Mouse (Mus musculus) ES-E14 (cell line): ENCODE measurements around the gene Prr36. TPM values are rescaled to one million over a fixed set of nuclear protein-coding genes. Genes with fewer than 3 reads are reported as not detected.

Source experiments
- DNase-seq: peaks from one replicate; pipeline ENCODE4 v3.0.0-alpha.2; 2013; ENCODE audit warnings: low read depth, low spot score
- H3K27ac ChIP-seq: 2 replicates; pipeline ENCODE4 v1.5.1; 2012; ENCODE audit warnings: low read depth, mild to moderate bottlenecking, low read length, moderate library complexity, mixed read lengths; ENCODE audit not compliant: poor library complexity, insufficient read depth, severe bottlenecking
- H3K36me3 ChIP-seq: 2 replicates; pipeline ENCODE4 v1.6.1; 2012; ENCODE audit warnings: mild to moderate bottlenecking, low read length, moderate library complexity, mixed read lengths; ENCODE audit not compliant: control insufficient read depth, poor library complexity, insufficient read depth, severe bottlenecking
- H3K4me1 ChIP-seq, 2 experiments: fragments of 150-350 bp in 1 of 2; sonication (generic) in 1 of 2; 2 replicates each; pipeline ENCODE4 v1.6.1; 2012; ENCODE audit warnings: low read length in 2 of 2, mild to moderate bottlenecking in 1 of 2, mixed read lengths in 1 of 2; ENCODE audit not compliant: control insufficient read depth in 2 of 2, insufficient read depth in 2 of 2, poor library complexity in 1 of 2
- H3K4me3 ChIP-seq, 2 experiments: fragments of 150-350 bp in 1 of 2; sonication (generic) in 1 of 2; 2 replicates each; pipeline ENCODE4 v1.5.1; 2012; ENCODE audit warnings: low read length in 2 of 2, low read depth in 1 of 2, mild to moderate bottlenecking in 1 of 2, mixed read lengths in 1 of 2; ENCODE audit not compliant: insufficient read depth in 1 of 2, poor library complexity in 1 of 2, severe bottlenecking in 1 of 2
- H3K9ac ChIP-seq: 2 replicates; pipeline ENCODE4 v1.6.1; 2012; ENCODE audit warnings: low read depth, mild to moderate bottlenecking, low read length, mixed read lengths; ENCODE audit not compliant: poor library complexity, insufficient read depth, severe bottlenecking
- H3K9me3 ChIP-seq: fragments of 150-350 bp; sonication (generic); 2 replicates; pipeline ENCODE4 v1.6.1; 2012; ENCODE audit warnings: low read depth, mild to moderate bottlenecking, low read length; ENCODE audit not compliant: control insufficient read depth, insufficient read depth
- CHD2 ChIP-seq: IDR thresholded peaks from 2 replicates; pipeline ENCODE4 v1.6.1; 2014; ENCODE audit warnings: mild to moderate bottlenecking, low read depth, low read length, inconsistent platforms
- HCFC1 ChIP-seq: IDR thresholded peaks from 2 replicates; pipeline ENCODE4 v1.6.1; 2012; ENCODE audit warnings: low read length, inconsistent platforms, borderline replicate concordance; ENCODE audit not compliant: insufficient read depth
- MAFK ChIP-seq: IDR thresholded peaks from 2 replicates; pipeline ENCODE4 v1.6.1; 2014; ENCODE audit warnings: mild to moderate bottlenecking, low read depth, low read length, inconsistent platforms; ENCODE audit not compliant: insufficient read depth
- ZC3H11A ChIP-seq: IDR thresholded peaks from 2 replicates; pipeline ENCODE4 v1.6.1; 2012; ENCODE audit warnings: low read depth, mild to moderate bottlenecking, inconsistent platforms, low read length, borderline replicate concordance
- ZNF384 ChIP-seq: IDR thresholded peaks from 2 replicates; pipeline ENCODE4 v1.6.1; 2012; ENCODE audit warnings: low read depth, low read length, inconsistent platforms
- in situ Hi-C, 2 experiments: fragments of 600-800 bp; cut with MboI; formaldehyde crosslinking; loops; one replicate each; pipeline ENCODE4 v1.15.1; 2025; ENCODE audit warnings: low sequenced_read_pairs in 2 of 2, inconsistent platforms in 1 of 2; ENCODE audit not compliant: unreplicated experiment in 2 of 2
- total RNA-seq: library from RNA; depleted of rRNA; stranded (reverse); fragments of 300-350 nt; gene quantifications from 2 replicates; pipeline ENCODE4 v1.2.3, GENCODE M21; 2012

Prr36 gene
- total RNA-seq, 1 experiment, result 0.54 TPM

- TF ChIP-seq MAFK (no peak), ZNF384 (no peak), HCFC1 (no peak), CHD2 (no peak), ZC3H11A (no peak)
- H3K4me3 ChIP-seq, result peak overlapping the region; percentile 42 to 43
- in situ Hi-C loops, result no loop called here
- H3K9ac ChIP-seq, result peak overlapping the region; percentile 8; the same call in 1 of the 2 replicates
- H3K27ac ChIP-seq, result no peak overlapping the region
- H3K36me3 ChIP-seq, result no peaks in the 10 kb centered on the region
- H3K4me1 ChIP-seq, result peaks cover 0 to 2% of the 10 kb centered on the region in 2 experiments; a peak in 1 of 4 replicates
- DNase-seq, result peak; percentile 31
- 0 out of 2 replicates have a peak, but pooled peaks cover 1% of the 10 kb centered on the region for H3K9me3 ChIP-seq
These were observed 11.8 kb downstream of the Prr36 start for GRCm38 (mm10) chr8:4205246-4206123.

- TF ChIP-seq ZC3H11A (no peak), CHD2 (no peak), HCFC1 (no peak), ZNF384 (no peak), MAFK (no peak)
- Histone ChIP-seq H3K9ac (no peak overlapping the region), H3K4me3 (no peak overlapping the region), H3K36me3 (no peaks in the 10 kb centered on the region), H3K27ac (no peak overlapping the region), H3K4me1 (no peaks in the 10 kb centered on the region), H3K9me3 (no peaks in the 10 kb centered on the region)
- in situ Hi-C loops, result no loop called here
- no peak for DNase-seq
These were observed 15.9 kb downstream of the Prr36 start for GRCm38 (mm10) chr8:4201321-4201720.

GRCm38 (mm10) chr8:4193588-4193894 is 23.7 kb downstream of the Prr36 start:
- Histone ChIP-seq H3K27ac (no peak overlapping the region), H3K4me3 (no peak overlapping the region), H3K9ac (no peak overlapping the region), H3K4me1 (peaks cover 0 to 13% of the 10 kb centered on the region in 2 experiments; a peak in 2 of 4 replicates), H3K36me3 (no peaks in the 10 kb centered on the region), H3K9me3 (no peaks in the 10 kb centered on the region)
- TF ChIP-seq HCFC1, result no peak
- TF ChIP-seq CHD2, result no peak
- TF ChIP-seq ZNF384, result no peak
- TF ChIP-seq ZC3H11A, result no peak
- no peak for TF ChIP-seq MAFK
- in situ Hi-C loops, result no loop called here
- no peak for DNase-seq

GRCm38 (mm10) chr8:4192807-4193587 is 24.3 kb downstream of the Prr36 start:
- no peaks in the 10 kb centered on the region for H3K36me3 ChIP-seq
- in situ Hi-C loops, result no loop called here
- DNase-seq, result peak; percentile 78
- TF ChIP-seq MAFK (no peak), ZC3H11A (peak; percentile 39; the same call in 1 of the 2 replicates), CHD2 (peak; percentile 32; the same call in 1 of the 2 replicates), ZNF384 (no peak), HCFC1 (no peak)
- peak overlapping the region; percentile 7; the same call in 1 of the 2 replicates for H3K27ac ChIP-seq
- H3K4me3 ChIP-seq, result peak overlapping the region in 1 of 2 experiments; percentile 24; a peak in 2 of 4 replicates
- peaks cover 0 to 13% of the 10 kb centered on the region in 2 experiments; a peak in 2 of 4 replicates for H3K4me1 ChIP-seq
- H3K9ac ChIP-seq, result no peak overlapping the region
- no peaks in the 10 kb centered on the region for H3K9me3 ChIP-seq
